Mouse (Mus musculus) forebrain, postnatal 0 days (tissue): ENCODE measurements around the gene Coro2a. TPM values are rescaled to one million over a fixed set of nuclear protein-coding genes. Genes with fewer than 3 reads are reported as not detected.

ENCODE experiments used
- ATAC-seq: fragments of 200-750 bp; cut with Nextera tagmentation; 2 replicates; pipeline ENCODE4 v1.8.0; 2017; ENCODE audit warnings: mild to moderate bottlenecking, moderate library complexity
- DNase-seq: peaks from one replicate; pipeline ENCODE4 v3.0.0-alpha.2; 2015
- H3K27ac ChIP-seq: fragments of 300-500 bp; sonication (generic); 2 replicates; pipeline ENCODE4 v1.5.1; 2014; ENCODE audit warnings: low read depth, mild to moderate bottlenecking, antibody characterized with exemption, low read length, moderate library complexity, mixed read lengths
- H3K27me3 ChIP-seq: fragments of 300-500 bp; sonication (generic); 2 replicates; pipeline ENCODE4 v1.6.1; 2014; ENCODE audit warnings: mild to moderate bottlenecking, low read length, mixed read lengths; ENCODE audit not compliant: insufficient read depth
- H3K36me3 ChIP-seq: fragments of 300-500 bp; sonication (generic); 2 replicates; pipeline ENCODE4 v1.6.1; 2014; ENCODE audit warnings: mild to moderate bottlenecking, moderate library complexity; ENCODE audit not compliant: insufficient read depth
- H3K4me1 ChIP-seq: fragments of 300-500 bp; sonication (generic); 2 replicates; pipeline ENCODE4 v1.6.1; 2014; ENCODE audit warnings: antibody characterized with exemption; ENCODE audit not compliant: insufficient read depth
- H3K4me2 ChIP-seq: fragments of 300-500 bp; sonication (generic); 2 replicates; pipeline ENCODE4 v1.6.1; 2014; ENCODE audit warnings: low read depth, mild to moderate bottlenecking, moderate library complexity
- H3K4me3 ChIP-seq: fragments of 300-500 bp; sonication (generic); 2 replicates; pipeline ENCODE4 v1.5.1; 2014; ENCODE audit warnings: low read depth, low read length, mixed read lengths
- H3K9ac ChIP-seq: fragments of 300-500 bp; sonication (generic); 2 replicates; pipeline ENCODE4 v1.6.1; 2014; ENCODE audit warnings: mild to moderate bottlenecking
- H3K9me3 ChIP-seq: fragments of 300-500 bp; sonication (generic); 2 replicates; pipeline ENCODE4 v1.6.1; 2016; ENCODE audit warnings: low read length
- CTCF ChIP-seq: sonication (generic); IDR thresholded peaks from 2 replicates; pipeline ENCODE4 v1.5.1; 2016; ENCODE audit warnings: antibody characterized with exemption, control low read depth, low read depth
- WGBS: fragments of 180-500 bp; shearing (Covaris S2); extraction: QIAGEN DNeasy Blood & Tissue Kit; methylation state at CpG from one replicate; pipeline ENCODE4 v1.1.7; 2014; 5-methylcytosine and 5-hydroxymethylcytosine counted together
- polyA plus RNA-seq: library from polyadenylated mRNA; unstranded; fragments of >200 nt; fragmentation: Nextera tagmentation; extraction: Ambion mirVana; gene quantifications from 2 replicates; pipeline ENCODE4 v1.2.1, GENCODE M21; 2015
- total RNA-seq: library from RNA; depleted of rRNA; stranded (reverse); fragments of >200 nt; gene quantifications from 2 replicates; pipeline ENCODE4 v1.2.3, GENCODE M21; 2014

Coro2a gene
- total and polyA plus RNA-seq, 2 experiments from 2014 or later, result 7.5 to 20.6 TPM

DNA sequence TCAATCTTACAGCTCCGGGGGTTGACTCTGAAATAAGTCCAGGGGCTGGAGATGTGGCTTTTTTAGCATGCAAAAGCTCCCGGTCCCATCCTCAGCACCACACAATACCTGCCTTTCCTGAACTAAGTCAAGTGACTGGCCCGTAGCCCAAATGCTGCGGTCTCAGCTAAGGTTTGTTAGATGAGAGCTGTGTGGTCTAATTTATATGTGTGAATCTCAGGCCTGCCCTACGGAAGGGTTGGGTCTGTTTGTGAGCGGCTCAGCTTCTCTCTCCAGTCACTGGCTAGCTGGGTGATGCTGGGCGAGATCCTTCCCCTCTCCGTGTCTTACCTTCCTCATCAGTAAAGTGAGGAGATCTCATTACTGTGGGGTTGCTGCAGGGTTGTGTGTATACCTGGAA, 33.8 kb downstream of the Coro2a start:
- no peak overlapping the region for H3K4me3 ChIP-seq
- ATAC-seq (no peak), DNase-seq (no peak)
- no peaks in the 10 kb centered on the region for H3K4me1 ChIP-seq
- H3K27ac ChIP-seq, result no peak overlapping the region
- no peaks in the 10 kb centered on the region for H3K36me3 ChIP-seq
- no peak for TF ChIP-seq CTCF
- 0 out of 2 replicates have a peak, but pooled peaks cover 3% of the 10 kb centered on the region for H3K9me3 ChIP-seq
- 92% methylated on average over 8 of the region's 8 CpGs for whole genome bisulfite sequencing
- no peaks in the 10 kb centered on the region for H3K27me3 ChIP-seq
- H3K9ac ChIP-seq, result no peak overlapping the region
- H3K4me2 ChIP-seq, result no peak overlapping the region

DNA sequence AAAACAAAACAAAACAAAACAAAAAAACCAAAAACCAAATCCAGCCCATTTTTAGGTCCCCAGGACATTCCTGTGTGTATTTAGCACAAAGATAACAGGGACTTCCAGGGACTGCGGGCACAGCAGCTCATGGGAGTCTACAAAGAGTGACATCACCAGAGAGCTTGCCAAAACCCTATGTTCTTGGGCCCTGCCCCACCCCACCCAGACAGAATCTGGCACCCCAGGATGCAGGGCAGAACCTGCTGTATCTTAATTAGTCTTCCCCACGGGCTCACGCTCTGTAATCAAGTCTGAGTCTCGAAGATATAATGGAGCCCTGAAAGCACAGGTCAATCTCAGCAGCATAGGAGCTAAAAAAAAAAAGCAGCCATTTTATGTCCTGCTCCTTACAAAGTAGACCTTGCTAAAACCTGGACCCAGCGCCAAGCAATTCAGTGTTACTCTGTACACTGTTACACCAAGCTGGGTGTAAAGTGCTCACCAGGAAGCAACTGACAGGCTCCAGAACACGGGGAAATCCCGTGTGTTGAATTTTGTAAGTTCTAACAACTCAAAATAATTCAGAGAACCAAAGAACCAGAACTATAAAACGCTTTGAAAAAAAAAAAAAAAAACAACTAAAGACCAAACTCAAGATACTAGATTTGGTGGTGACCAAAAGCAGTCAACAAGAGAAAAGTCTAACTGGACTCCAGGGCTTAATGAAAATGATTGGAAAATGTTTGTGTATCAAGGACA, 34.9 kb downstream of the Coro2a start:
- no peak for DNase-seq
- no peak for TF ChIP-seq CTCF
- H3K27me3 ChIP-seq, result no peaks in the 10 kb centered on the region
- WGBS, result 53% methylated on average over 8 of the region's 8 CpGs
- no peak overlapping the region for H3K4me3 ChIP-seq
- H3K36me3 ChIP-seq, result no peaks in the 10 kb centered on the region
- no peak for ATAC-seq
- no peak overlapping the region for H3K9ac ChIP-seq
- H3K4me2 ChIP-seq, result no peak overlapping the region
- no peaks in the 10 kb centered on the region for H3K4me1 ChIP-seq
- no peaks in the 10 kb centered on the region for H3K9me3 ChIP-seq
- no peak overlapping the region for H3K27ac ChIP-seq

DNA sequence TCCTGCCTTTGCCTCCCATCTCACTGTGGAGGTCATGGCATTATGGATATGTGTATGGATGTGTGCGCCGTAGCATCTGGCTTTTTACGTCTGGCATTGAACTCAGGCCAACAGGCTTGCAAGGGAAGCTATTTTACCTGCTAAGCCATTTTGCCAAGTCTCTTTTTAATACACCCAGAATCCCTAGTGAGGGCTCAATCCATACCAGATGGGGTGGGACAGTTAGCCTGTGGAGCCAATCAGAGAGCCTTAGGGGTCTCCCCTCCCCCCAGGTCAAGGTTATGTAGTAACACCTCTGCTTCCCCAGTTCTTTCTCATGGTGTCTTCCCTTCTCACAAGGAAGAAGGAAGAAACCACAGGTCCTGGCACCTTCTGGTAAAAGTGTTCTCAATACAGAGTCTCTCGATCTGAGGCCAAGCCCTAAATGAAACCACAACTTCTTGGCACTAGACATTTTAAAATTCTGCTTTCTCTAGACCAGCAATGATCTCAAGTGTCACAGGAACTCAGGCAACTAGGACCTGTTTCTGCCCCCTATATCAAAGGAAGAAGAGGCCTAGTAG, 36.5 kb downstream of the Coro2a start:
- WGBS, result 83% methylated on average over 4 of the region's 4 CpGs
- TF ChIP-seq CTCF, result no peak

DNA sequence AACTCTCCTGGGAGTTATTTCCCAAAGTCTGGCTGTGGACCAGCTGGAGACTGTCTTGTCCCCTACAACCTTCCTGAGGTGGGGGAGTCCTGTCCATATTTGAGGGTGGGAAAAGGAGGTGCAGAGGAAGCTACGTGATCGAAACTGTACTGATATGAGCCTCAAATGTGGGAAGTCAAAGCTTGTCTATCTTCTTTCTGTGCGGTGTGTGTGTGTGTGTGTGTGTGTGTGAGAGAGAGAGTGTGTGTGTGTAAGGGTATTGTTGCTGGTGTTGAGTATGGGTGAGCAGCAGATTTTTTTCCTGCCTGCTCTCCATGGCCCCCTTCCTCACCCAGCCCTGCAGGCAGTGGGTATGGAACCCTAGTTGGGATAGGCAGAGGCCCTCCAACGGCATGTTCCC, 37.8 kb downstream of the Coro2a start:
- no peak overlapping the region for H3K4me3 ChIP-seq
- ATAC-seq (no peak), DNase-seq (no peak)
- H3K27me3 ChIP-seq, result no peaks in the 10 kb centered on the region
- H3K9ac ChIP-seq, result no peak overlapping the region
- no peaks in the 10 kb centered on the region for H3K36me3 ChIP-seq
- no peaks in the 10 kb centered on the region for H3K4me1 ChIP-seq
- no peak overlapping the region for H3K4me2 ChIP-seq
- TF ChIP-seq CTCF, result no peak
- H3K9me3 ChIP-seq, result no peaks in the 10 kb centered on the region
- WGBS, result 87% methylated on average over 4 of the region's 4 CpGs
- no peak overlapping the region for H3K27ac ChIP-seq

More for the DNA sequence above, 36.5 kb downstream of the Coro2a start:
- Histone ChIP-seq H3K9me3 (no peaks in the 10 kb centered on the region), H3K4me1 (no peaks in the 10 kb centered on the region), H3K4me3 (no peak overlapping the region), H3K9ac (no peak overlapping the region), H3K27ac (no peak overlapping the region), H3K27me3 (no peaks in the 10 kb centered on the region), H3K4me2 (no peak overlapping the region), H3K36me3 (no peaks in the 10 kb centered on the region)
- no peak for ATAC-seq
- DNase-seq, result no peak

DNA sequence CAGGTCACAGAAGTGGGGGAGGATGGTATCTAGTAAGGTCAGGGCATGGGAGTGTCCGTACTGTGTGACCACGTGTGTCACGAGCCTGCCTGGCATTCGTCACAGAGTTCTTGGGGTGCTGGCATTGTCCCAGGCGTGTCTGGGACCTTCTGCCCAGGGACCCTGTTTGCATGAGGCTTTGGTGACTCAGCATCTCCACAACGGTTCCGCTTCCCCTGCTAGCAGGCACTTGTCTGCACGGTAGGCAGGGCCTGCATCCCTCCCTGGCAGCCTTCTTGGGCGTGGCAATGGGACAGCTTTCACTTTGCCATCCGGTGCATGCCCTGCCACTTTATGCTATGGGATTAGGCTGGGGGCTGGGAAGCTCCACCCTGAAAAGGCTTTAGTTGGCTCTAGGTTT, 38.2 kb downstream of the Coro2a start:
- Histone ChIP-seq H3K9me3 (no peaks in the 10 kb centered on the region), H3K9ac (no peak overlapping the region), H3K4me2 (no peak overlapping the region), H3K36me3 (no peaks in the 10 kb centered on the region), H3K4me1 (no peaks in the 10 kb centered on the region), H3K4me3 (no peak overlapping the region), H3K27me3 (no peaks in the 10 kb centered on the region), H3K27ac (no peak overlapping the region)
- WGBS, result 67% methylated on average over 10 of the region's 10 CpGs
- no peak for TF ChIP-seq CTCF
- ATAC-seq (no peak), DNase-seq (no peak)

DNA sequence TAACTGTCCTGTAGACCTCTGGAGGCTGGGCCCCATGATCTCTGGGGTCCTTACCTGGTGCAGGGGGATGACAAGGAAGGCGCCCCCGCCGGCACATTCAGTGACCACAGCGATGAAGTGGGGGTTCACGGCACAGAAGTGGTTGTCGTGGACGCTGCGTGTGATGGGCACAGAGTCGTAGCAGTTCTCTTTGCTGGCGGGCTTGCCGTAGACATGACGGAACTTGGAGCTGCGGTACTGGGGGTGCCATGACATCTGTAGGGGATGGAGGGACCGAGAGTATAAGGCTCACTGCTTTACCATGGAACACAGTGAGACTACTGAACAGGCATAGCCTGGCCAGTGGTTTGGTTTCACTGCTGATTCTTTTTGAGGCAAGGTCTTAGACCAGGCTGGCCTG, 39.2 kb downstream of the Coro2a start:
- Histone ChIP-seq H3K36me3 (no peaks in the 10 kb centered on the region), H3K27me3 (no peaks in the 10 kb centered on the region), H3K4me1 (no peaks in the 10 kb centered on the region), H3K4me2 (no peak overlapping the region), H3K9ac (no peak overlapping the region), H3K27ac (no peak overlapping the region), H3K9me3 (no peaks in the 10 kb centered on the region), H3K4me3 (no peak overlapping the region)
- DNase-seq (no peak), ATAC-seq (no peak)
- TF ChIP-seq CTCF, result no peak
- 96% methylated on average over 14 of the region's 14 CpGs for WGBS

DNA sequence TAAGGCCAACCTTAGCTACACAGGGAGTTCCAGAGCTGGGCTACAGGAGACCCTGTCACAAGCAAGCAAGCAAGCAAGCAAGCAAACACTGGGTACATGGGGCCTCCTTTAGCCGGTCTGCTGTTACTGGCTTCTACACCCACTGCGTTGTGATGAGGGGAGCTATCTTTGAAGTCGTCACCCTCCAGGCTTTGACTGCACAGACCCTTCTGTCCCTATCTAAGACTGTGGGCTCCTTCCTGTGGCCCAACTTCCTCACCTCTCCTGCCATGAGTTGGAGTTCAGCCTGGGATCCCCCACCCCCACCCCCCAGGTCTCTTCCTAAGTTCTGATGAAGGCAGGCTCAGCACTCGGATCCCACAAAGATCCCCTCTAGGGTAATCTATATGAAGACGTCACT, 40.0 kb downstream of the Coro2a start:
- no peaks in the 10 kb centered on the region for H3K36me3 ChIP-seq
- H3K27me3 ChIP-seq, result no peaks in the 10 kb centered on the region
- no peak overlapping the region for H3K4me2 ChIP-seq
- ATAC-seq (no peak), DNase-seq (no peak)
- H3K9ac ChIP-seq, result no peak overlapping the region
- no peak overlapping the region for H3K4me3 ChIP-seq
- no peaks in the 10 kb centered on the region for H3K4me1 ChIP-seq
- TF ChIP-seq CTCF, result no peak
- no peaks in the 10 kb centered on the region for H3K9me3 ChIP-seq
- no peak overlapping the region for H3K27ac ChIP-seq
- WGBS, result 86% methylated on average over 5 of the region's 5 CpGs
